Mouse (Mus musculus): ENCODE data around the gene Dner.

DNA sequence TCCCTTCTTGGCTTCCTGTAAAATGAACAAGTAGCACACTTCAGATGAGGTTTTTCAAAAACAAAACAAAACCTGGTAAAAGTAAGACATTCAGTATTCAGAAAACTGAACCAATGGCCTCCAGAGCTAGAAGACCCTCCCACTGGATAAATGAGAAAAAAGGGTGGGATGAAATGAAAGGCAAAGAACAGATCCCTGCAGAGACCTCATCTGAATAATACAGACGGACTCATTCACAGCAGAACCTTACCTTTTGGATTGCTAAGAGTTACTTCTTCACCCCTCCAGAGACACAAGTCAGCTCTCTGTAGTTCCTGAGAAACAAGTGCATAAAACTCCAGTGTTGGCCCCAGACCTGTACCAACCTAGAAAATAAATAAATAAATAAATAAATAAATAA lies 35.7 kb upstream of the Dner start:
- TF ChIP-seq CTCF (IDR thresholded peaks at IDR 0.05; ENCODE audit: low read depth, low read length) (no peak), TAL1 (conservative IDR thresholded peaks at IDR 0.05; ENCODE audit: low read depth, low read length) (no peak), GATA1 (IDR thresholded peaks at IDR 0.05; ENCODE audit: borderline replicate concordance, low read length) (no peak)

Data from G1E (cell line).